Mouse (Mus musculus) liver, adult 2 months (tissue): ENCODE results near the gene Gm815.

Source experiments
- CTCF ChIP-seq: fragments of 200-500 bp; IDR thresholded peaks from 2 replicates; pipeline ENCODE4 v1.5.1; 2011; ENCODE audit warnings: low read depth, low read length, control low read depth
- POLR2A ChIP-seq: fragments of 200-500 bp; IDR thresholded peaks from 2 replicates; pipeline ENCODE4 v1.6.1; 2011; ENCODE audit warnings: low read length, control low read depth; ENCODE audit not compliant: insufficient read depth; ENCODE audit errors: extremely low read depth

GRCm38 (mm10) chr19:26892861-26893260 is 7.2 kb downstream of the Gm815 start:
- TF ChIP-seq POLR2A (no peak), CTCF (no peak)
